ENCODE assay signal across 10 mouse cellular contexts in genomic region chr7:44701921-44702320, GRCm38 (mm10). TPM values are rescaled to one million over a fixed set of nuclear protein-coding genes. Genes with fewer than 3 reads are reported as not detected.
DNase-seq lines count a peak whose midpoint lies in the region; ATAC-seq lines count a peak whose summit lies in the region.
"Had no signal": no experiment of that assay in that cellular context is flagged by ENCODE, and none has a peak within 500 bp of the region (broad histone marks: within the 10 kb centered on the region; RNA-seq: fewer than 3 reads in every experiment).

No protein-coding gene starts in this region.

- H3K4me1 ChIP-seq in forebrain, embryonic 11.5 days (replicated peaks; ENCODE audit: control insufficient read depth, insufficient read depth, low read length): peaks cover 2% of the 10 kb centered on the region; the same call in 1 of the 2 replicates

- peak; percentile 56 for ATAC-seq in forebrain, embryonic 11.5 days (replicated peaks; ENCODE audit: low FRiP score)
- no peak for ATAC-seq in activated CD4-positive, CD25-positive, alpha-beta regulatory T cell, adult 4 months

- H3K27me3 ChIP-seq in forebrain, embryonic 11.5 days (ENCODE audit: control insufficient read depth, insufficient read depth, low read length): no peaks in the 10 kb centered on the region

- no peak overlapping the region for H3K27ac ChIP-seq in forebrain, embryonic 11.5 days (ENCODE audit: low read depth, low read length)

- no peak overlapping the region for H3K9ac ChIP-seq in forebrain, embryonic 11.5 days (ENCODE audit: low read length)

- WGBS in forebrain, embryonic 11.5 days: 3% methylated on average over 6 of the region's 6 CpGs

- DNase-seq in right cerebral cortex, adult 18-20 months: peak; percentile 30
- no peak for DNase-seq in right cerebral cortex, postnatal 36 days (ENCODE audit: low spot score in 2 of 2)
- peak; percentile 80 for DNase-seq in brain, adult 2 months (ENCODE audit: low read depth, low spot score)
- peak; percentile 60 for DNase-seq in forebrain, embryonic 11.5 days (ENCODE audit: low spot score)
- DNase-seq in kidney, postnatal 14 days: peak; percentile 25
- peak; percentile 56 for DNase-seq in mesoderm, embryonic 11.5 days (ENCODE audit: low read depth, low spot score)
- DNase-seq in thymus, postnatal 10 days (ENCODE audit: low spot score in 2 of 2): no peak

- no peak overlapping the region for H3K4me2 ChIP-seq in forebrain, embryonic 11.5 days (ENCODE audit: low read depth, low read length, severe bottlenecking)

- no peak overlapping the region for H3K4me3 ChIP-seq in forebrain, embryonic 11.5 days (ENCODE audit: low read depth, low read length)
- H3K4me3 ChIP-seq: erythroblast, embryonic 14.5 days; myocyte had no signal

- H3K9me3 ChIP-seq in forebrain, embryonic 11.5 days (ENCODE audit: control insufficient read depth, low read length): no peaks in the 10 kb centered on the region

- no peaks in the 10 kb centered on the region for H3K36me3 ChIP-seq in forebrain, embryonic 11.5 days (ENCODE audit: control insufficient read depth, insufficient read depth, low read length)

RNA-seq across cellular contexts. Expression of gene Izumo2, which starts 6.6 kb away (rescaled TPM):
- polyA plus RNA-seq in forebrain, embryonic 11.5 days (2014; fragmentation: Nextera tagmentation; extraction: Ambion mirVana): not detected in 2 replicates
- polyA plus RNA-seq in activated CD4-positive, CD25-positive, alpha-beta regulatory T cell, adult 4 months (2017; shearing (Covaris generic)): not detected
- polyA plus RNA-seq: erythroblast, embryonic 14.5 days; myocyte had no signal

RNA-seq across cellular contexts. Expression of gene Myh14, which starts 31.3 kb away (rescaled TPM):
- polyA plus RNA-seq in forebrain, embryonic 11.5 days (2014; fragmentation: Nextera tagmentation; extraction: Ambion mirVana): 1.7 and 2.6 TPM in 2 replicates
- polyA plus RNA-seq in activated CD4-positive, CD25-positive, alpha-beta regulatory T cell, adult 4 months (2017; shearing (Covaris generic)): under 1 TPM in 1 of 2 experiments, not detected in 1; 0.38 TPM

RNA-seq across cellular contexts. Expression of gene Vrk3, which starts 46.3 kb away (rescaled TPM):
- polyA plus RNA-seq in forebrain, embryonic 11.5 days (2014; fragmentation: Nextera tagmentation; extraction: Ambion mirVana): 41.7 and 42.2 TPM in 2 replicates
- 10 to 100 TPM; 60.2 to 68.7 TPM for polyA plus RNA-seq in activated CD4-positive, CD25-positive, alpha-beta regulatory T cell, adult 4 months (2017; shearing (Covaris generic))

RNA-seq across cellular contexts. Expression of gene Zfp473, which starts 48.9 kb away (rescaled TPM):
- polyA plus RNA-seq in forebrain, embryonic 11.5 days (2014; fragmentation: Nextera tagmentation; extraction: Ambion mirVana): 3.9 and 4.4 TPM in 2 replicates
- under 1 TPM; 0.33 to 0.60 TPM for polyA plus RNA-seq in activated CD4-positive, CD25-positive, alpha-beta regulatory T cell, adult 4 months (2017; shearing (Covaris generic))

Comparison
In these comparisons a context has a peak if more than half of its experiments do, and no peak if none do; other contexts are left out.
1. DNase-seq: peak in right cerebral cortex, adult 18-20 months (single experiment), brain, adult 2 months (single experiment), forebrain, embryonic 11.5 days (single experiment), kidney, postnatal 14 days (single experiment) and mesoderm, embryonic 11.5 days (single experiment); none in right cerebral cortex, postnatal 36 days (0 of 2) and thymus, postnatal 10 days (0 of 2).